Mouse (Mus musculus) spleen, adult 2 months (tissue): ENCODE measurements around the gene Tnfsf13.

Experiments
- CTCF ChIP-seq: fragments of 200-500 bp; IDR thresholded peaks from 2 replicates; pipeline ENCODE4 v1.5.1; 2011; ENCODE audit warnings: mild to moderate bottlenecking, inconsistent platforms; ENCODE audit not compliant: insufficient read depth, insufficient read length, insufficient replicate concordance; ENCODE audit errors: extremely low read depth
- POLR2A ChIP-seq: fragments of 200-500 bp; IDR thresholded peaks from 2 replicates; pipeline ENCODE4 v1.6.1; 2011; ENCODE audit warnings: low read depth, low read length, inconsistent platforms

GRCm38 (mm10) chr11:69672211-69672706, 13.3 kb downstream of the Tnfsf13 start, which contains the start of gene Eif4a1:
- TF ChIP-seq POLR2A (peak; percentile 97), CTCF (no peak)
